11 mouse cellular contexts compared by ENCODE assay signal in the genomic region with DNA sequence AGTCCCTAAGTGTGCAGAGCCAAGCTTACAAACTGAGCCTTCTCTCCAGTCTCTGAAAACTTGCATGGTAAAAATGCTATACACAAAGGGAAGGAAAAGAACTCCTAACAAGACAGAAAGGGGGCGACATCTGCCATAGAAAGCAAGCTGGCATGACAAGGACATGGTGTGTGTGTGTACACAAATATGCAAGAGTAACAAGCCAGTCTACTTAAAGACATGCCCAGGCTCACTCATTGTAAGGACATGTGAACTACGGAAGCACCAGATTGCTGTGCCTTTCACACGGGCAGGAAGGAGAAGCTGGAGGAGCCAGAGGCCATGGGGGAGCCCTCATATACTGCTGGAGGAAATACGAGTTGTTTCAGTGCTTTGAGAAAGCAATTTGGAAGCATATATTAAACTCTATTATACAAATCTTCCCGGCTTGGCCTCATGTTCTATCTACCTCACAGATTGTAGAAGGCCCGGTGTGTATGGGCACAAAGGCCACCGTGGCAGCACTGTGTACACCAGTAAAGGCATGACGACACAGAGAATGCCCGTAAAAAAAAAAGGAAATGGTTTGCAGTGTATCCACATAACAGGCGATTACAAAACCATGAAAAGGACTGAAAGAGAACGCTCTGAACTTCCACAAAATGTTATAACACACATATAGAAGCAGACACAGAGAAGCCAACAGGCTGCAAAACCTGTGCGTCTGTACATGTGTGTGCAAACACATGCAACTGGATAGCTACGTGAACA. TPM values are rescaled to one million over a fixed set of nuclear protein-coding genes. Genes with fewer than 3 reads are reported as not detected.
A peak's percentile ranks its signal among the peaks of the same experiment; 100 is the strongest.
DNase-seq lines count a peak whose midpoint lies in the region; ATAC-seq and TF ChIP-seq lines count a peak whose summit lies in the region.
"Had no signal": no experiment of that assay in that cellular context is flagged by ENCODE, and none has a peak within 500 bp of the region (broad histone marks: within the 10 kb centered on the region; RNA-seq: fewer than 3 reads in every experiment).

No protein-coding gene starts in this region.

- H3K36me3 ChIP-seq in neural tube, embryonic 15.5 days = no peaks in the 10 kb centered on the region
- H3K36me3 ChIP-seq: embryonic facial prominence, embryonic 13.5 days; hindbrain, embryonic 10.5 days had no signal

- WGBS in lung, adult 2 months = 45% methylated on average over 13 of the region's 13 CpGs
- 65% methylated on average over 13 of the region's 13 CpGs for WGBS in neural tube, embryonic 15.5 days

- no peaks in the 10 kb centered on the region for H3K9me3 ChIP-seq in neural tube, embryonic 15.5 days (replicated peaks)
- H3K9me3 ChIP-seq: embryonic facial prominence, embryonic 13.5 days; hindbrain, embryonic 10.5 days had no signal

- TF ChIP-seq CTCF in lung, adult 2 months (IDR thresholded peaks at IDR 0.05; ENCODE audit: insufficient read depth, low read length) = 0 out of 2 replicates have a peak, but pooled peaks have one; percentile 9
- TF ChIP-seq CTCF in brain, embryonic 14.5 days (IDR thresholded peaks at IDR 0.05; ENCODE audit: borderline replicate concordance, extremely low read depth, insufficient read depth, insufficient read length) = peak; percentile 19; the same call in 1 of the 2 replicates

- no peak overlapping the region for H3K9ac ChIP-seq in neural tube, embryonic 15.5 days (replicated peaks)
- H3K9ac ChIP-seq: embryonic facial prominence, embryonic 13.5 days had no signal

- H3K4me2 ChIP-seq in neural tube, embryonic 15.5 days = no peak overlapping the region
- H3K4me2 ChIP-seq: embryonic facial prominence, embryonic 13.5 days had no signal

- no peaks in the 10 kb centered on the region for H3K27me3 ChIP-seq in neural tube, embryonic 15.5 days (replicated peaks)
- H3K27me3 ChIP-seq: embryonic facial prominence, embryonic 13.5 days had no signal

- no peak overlapping the region for H3K4me3 ChIP-seq in lung, adult 2 months (replicated peaks; ENCODE audit: extremely low read depth, low read depth, low read length)
- no peak overlapping the region for H3K4me3 ChIP-seq in neural tube, embryonic 15.5 days (replicated peaks)
- H3K4me3 ChIP-seq: embryonic facial prominence, embryonic 13.5 days; hindbrain, embryonic 10.5 days had no signal

- H3K4me1 ChIP-seq in lung, adult 2 months (ENCODE audit: control insufficient read depth, insufficient read depth, low read length) = peaks cover 29% of the 10 kb centered on the region
- no peaks in the 10 kb centered on the region for H3K4me1 ChIP-seq in neural tube, embryonic 15.5 days

- no peak for TF ChIP-seq POLR2A in lung, adult 2 months (IDR thresholded peaks at IDR 0.05; ENCODE audit: borderline replicate concordance, extremely low read depth, low read depth, low read length)
- no peak for TF ChIP-seq POLR2A in brain, embryonic 14.5 days (IDR thresholded peaks at IDR 0.05; ENCODE audit: borderline replicate concordance, extremely low read depth, insufficient read depth, insufficient read length, poor library complexity, severe bottlenecking)

- ATAC-seq in megakaryocyte progenitor cell, adult 5-6 weeks (replicated peaks; ENCODE audit: poor library complexity) = peak; percentile 66
- no peak for ATAC-seq in neural tube, embryonic 15.5 days (ENCODE audit: low FRiP score)

- DNase-seq in lung, adult 2 months = no peak
- DNase-seq in lung, postnatal 4 days = no peak
- DNase-seq in brain, embryonic 14.5 days (ENCODE audit: low read depth) = peak; percentile 41
- peak; percentile 42 for DNase-seq in induced T-regulatory cell, adult 2 months (ENCODE audit: low read depth)
- DNase-seq in ovary, postnatal 14 days (ENCODE audit: low spot score) = no peak
- no peak for DNase-seq in cerebellum, adult 8-10 months
- DNase-seq: left cerebral cortex, postnatal 4 days had no signal

- H3K27ac ChIP-seq in neural tube, embryonic 15.5 days (replicated peaks) = no peak overlapping the region
- H3K27ac ChIP-seq: hindbrain, embryonic 10.5 days had no signal

RNA-seq across cellular contexts. Expression of a gene that starts 28.3 kb away (rescaled TPM):
- 33.9 and 40.9 TPM in 2 replicates for polyA plus RNA-seq in lung, adult 2 months (2012; rRNA removed)
- polyA plus RNA-seq in brain, embryonic 14.5 days (2012; rRNA removed) = 7.9 and 10.1 TPM in 2 replicates
- 48.8 and 48.9 TPM in 2 replicates for total RNA-seq in megakaryocyte progenitor cell, adult 5-6 weeks (2015)
- 110 and 111 TPM in 2 replicates for total RNA-seq in megakaryocyte progenitor cell, adult 5-6 weeks (2017)
- polyA plus RNA-seq in neural tube, embryonic 15.5 days (2015; fragmentation: Nextera tagmentation; extraction: Ambion mirVana) = 8.1 and 29.8 TPM in 2 replicates

RNA-seq across cellular contexts. Expression of a gene that starts 46.9 kb away (rescaled TPM):
- 33.6 and 47.2 TPM in 2 replicates for polyA plus RNA-seq in lung, adult 2 months (2012; rRNA removed)
- 142 and 156 TPM in 2 replicates for polyA plus RNA-seq in brain, embryonic 14.5 days (2012; rRNA removed)
- total RNA-seq in megakaryocyte progenitor cell, adult 5-6 weeks (2015) = 2.3 and 4.1 TPM in 2 replicates
- 0.33 and 0.84 TPM in 2 replicates for total RNA-seq in megakaryocyte progenitor cell, adult 5-6 weeks (2017)
- 159 and 163 TPM in 2 replicates for polyA plus RNA-seq in neural tube, embryonic 15.5 days (2015; fragmentation: Nextera tagmentation; extraction: Ambion mirVana)

Comparison
In these comparisons a context has a peak if more than half of its experiments do, and no peak if none do; other contexts are left out.
1. DNase-seq: peak in brain, embryonic 14.5 days (single experiment) and induced T-regulatory cell, adult 2 months (single experiment); none in lung, adult 2 months (single experiment), lung, postnatal 4 days (0 of 2), ovary, postnatal 14 days (single experiment) and cerebellum, adult 8-10 months (single experiment).